Comparison of ENCODE assay signal across 8 mouse cellular contexts in genomic region chr6:121109181-121109981, GRCm38 (mm10). TPM values are rescaled to one million over a fixed set of nuclear protein-coding genes. Genes with fewer than 3 reads are reported as not detected.
A peak's percentile ranks its signal among the peaks of the same experiment; 100 is the strongest.
DNase-seq lines count a peak whose midpoint lies in the region; ATAC-seq and TF ChIP-seq lines count a peak whose summit lies in the region.

No protein-coding gene starts in this region.

- ATAC-seq in heart, embryonic 15.5 days (replicated peaks; ENCODE audit: insufficient number of reproducible peaks, insufficient read depth, low FRiP score, low read depth): peak; percentile 45
- peak; percentile 55 for ATAC-seq in megakaryocyte progenitor cell, adult 5-6 weeks (replicated peaks; ENCODE audit: poor library complexity)

- no peak for TF ChIP-seq CTCF in kidney, adult 2 months (conservative IDR thresholded peaks at IDR 0.05; ENCODE audit: insufficient read depth, insufficient read length, low read depth, low read length)

- H3K4me1 ChIP-seq in kidney, adult 2 months (ENCODE audit: control insufficient read depth, insufficient read depth, low read length): peaks cover 12% of the 10 kb centered on the region; the same call in 1 of the 2 replicates
- peaks cover 67% of the 10 kb centered on the region for H3K4me1 ChIP-seq in heart, embryonic 15.5 days (replicated peaks)

- H3K4me3 ChIP-seq in kidney, adult 2 months (ENCODE audit: insufficient read depth, low read depth, low read length): peak overlapping the region; percentile 84
- H3K4me3 ChIP-seq in heart, embryonic 15.5 days: peak overlapping the region; percentile 93

- no peaks in the 10 kb centered on the region for H3K9me3 ChIP-seq in heart, embryonic 15.5 days (replicated peaks)

- TF ChIP-seq POLR2A in kidney, adult 2 months (IDR thresholded peaks at IDR 0.05; ENCODE audit: low read depth, low read length): no peak

- H3K36me3 ChIP-seq in kidney, adult 2 months (ENCODE audit: control insufficient read depth, insufficient read depth, low read length): no peaks in the 10 kb centered on the region
- H3K36me3 ChIP-seq in heart, embryonic 15.5 days: peaks cover 9% of the 10 kb centered on the region

- peak overlapping the region; percentile 79 for H3K4me2 ChIP-seq in heart, embryonic 15.5 days

- no peak for DNase-seq in kidney, adult 2 months
- no peak for DNase-seq in kidney, adult 18-20 months
- peak; percentile 55 for DNase-seq in R1 (ENCODE audit: low read depth, low spot score)
- DNase-seq in embryo, embryonic 10.5 days (ENCODE audit: low spot score): peak; percentile 59
- DNase-seq in layer of hippocampus, postnatal 25 days (ENCODE audit: extremely low spot score in 1 of 2, low spot score in 1 of 2): peak; percentile 30 to 31
- DNase-seq in testis, postnatal 10 days (ENCODE audit: low spot score): peak; percentile 69

- 1% methylated on average over 51 of the region's 52 CpGs for WGBS in kidney, adult 2 months
- under 1% methylated on average over 51 of the region's 52 CpGs for WGBS in heart, embryonic 15.5 days

- peak overlapping the region; percentile 98 for H3K9ac ChIP-seq in heart, embryonic 15.5 days

- peak overlapping the region; percentile 36 for H3K27ac ChIP-seq in kidney, adult 2 months (ENCODE audit: insufficient read depth, low read depth, low read length)
- peak overlapping the region; percentile 93 for H3K27ac ChIP-seq in heart, embryonic 15.5 days

- no peaks in the 10 kb centered on the region for H3K27me3 ChIP-seq in kidney, adult 2 months (replicated peaks; ENCODE audit: control insufficient read depth, insufficient read depth, low read length)
- no peaks in the 10 kb centered on the region for H3K27me3 ChIP-seq in heart, embryonic 15.5 days

RNA-seq across cellular contexts. Expression of gene Mical3, which starts 21.4 kb away (rescaled TPM):
- 16.1 and 17.5 TPM in 2 replicates for polyA plus RNA-seq in kidney, adult 2 months (2012; rRNA removed)
- polyA plus RNA-seq in heart, embryonic 15.5 days (2015; fragmentation: Nextera tagmentation; extraction: Ambion mirVana): 25.0 and 26.6 TPM in 2 replicates
- total RNA-seq in layer of hippocampus, postnatal 25 days (2021): 10 to 100 TPM; 75.0 to 88.0 TPM
- total RNA-seq in megakaryocyte progenitor cell, adult 5-6 weeks (2015): 11.3 and 16.1 TPM in 2 replicates
- total RNA-seq in megakaryocyte progenitor cell, adult 5-6 weeks (2017): 7.4 and 8.3 TPM in 2 replicates

Comparison
In these comparisons a context has a peak if more than half of its experiments do, and no peak if none do; other contexts are left out.
1. DNase-seq: peak in R1 (single experiment), embryo, embryonic 10.5 days (single experiment), layer of hippocampus, postnatal 25 days (2 of 2) and testis, postnatal 10 days (single experiment); none in kidney, adult 2 months (single experiment) and kidney, adult 18-20 months (single experiment).
2. RNA of gene Mical3, which starts 21.4 kb away (total RNA-seq): 75.0 to 88.0 TPM in layer of hippocampus, postnatal 25 days; 7.4 to 16.1 TPM in megakaryocyte progenitor cell, adult 5-6 weeks; every median in the first group is over 4 times any median in the second.